Mouse (Mus musculus) MEL (cell line): ENCODE measurements around the gene Ccdc114. TPM values are rescaled to one million over a fixed set of nuclear protein-coding genes. Genes with fewer than 3 reads are reported as not detected.

Source experiments
- DNase-seq: peaks from one replicate; pipeline ENCODE4 v3.0.0; 2011; ENCODE audit warnings: low read depth, low spot score
- H3K27ac ChIP-seq: 2 replicates; pipeline ENCODE4 v1.5.1; 2012; ENCODE audit warnings: low read depth, mild to moderate bottlenecking, control low read depth, low read length, moderate library complexity; ENCODE audit not compliant: control insufficient read depth
- H3K27me3 ChIP-seq, 2 experiments: fragments of 150-350 bp in 1 of 2; sonication (generic) in 1 of 2; 2 replicates each; pipeline ENCODE4 v1.6.1; 2012; ENCODE audit warnings: low read length in 2 of 2, mild to moderate bottlenecking in 2 of 2, improper control_type of control experiment in 1 of 2, moderate library complexity in 1 of 2; ENCODE audit not compliant: insufficient read depth in 2 of 2, control insufficient read depth in 1 of 2
- H3K36me3 ChIP-seq, 2 experiments: 2 replicates each; pipeline ENCODE4 v1.6.1; 2012 to 2014; ENCODE audit warnings: low read length in 2 of 2, improper control_type of control experiment in 1 of 2, inconsistent platforms in 1 of 2, mild to moderate bottlenecking in 1 of 2; ENCODE audit not compliant: insufficient read depth in 2 of 2, control insufficient read depth in 1 of 2
- H3K4me1 ChIP-seq, 2 experiments: fragments of 150-350 bp in 1 of 2; sonication (generic) in 1 of 2; 2 replicates each; pipeline ENCODE4 v1.6.1; 2012; ENCODE audit warnings: low read length in 2 of 2, improper control_type of control experiment in 1 of 2, mild to moderate bottlenecking in 1 of 2; ENCODE audit not compliant: insufficient read depth in 2 of 2, control insufficient read depth in 1 of 2
- H3K4me3 ChIP-seq, 2 experiments: fragments of 150-350 bp in 1 of 2; sonication (generic) in 1 of 2; 2 replicates each; pipeline ENCODE4 v1.5.1; 2012; ENCODE audit warnings: low read depth in 2 of 2, low read length in 2 of 2, mild to moderate bottlenecking in 2 of 2, moderate library complexity in 2 of 2, control low read depth in 1 of 2, improper control_type of control experiment in 1 of 2; ENCODE audit not compliant: control insufficient read depth in 1 of 2, insufficient read depth in 1 of 2
- H3K79me2 ChIP-seq: 2 replicates; pipeline ENCODE4 v1.6.1; 2012; ENCODE audit warnings: mild to moderate bottlenecking, low read length, moderate library complexity; ENCODE audit not compliant: control insufficient read depth, poor library complexity, insufficient read depth
- H3K9ac ChIP-seq: 2 replicates; pipeline ENCODE4 v1.6.1; 2012; ENCODE audit warnings: low read depth, mild to moderate bottlenecking, control low read depth, low read length, moderate library complexity; ENCODE audit not compliant: control insufficient read depth, poor library complexity, severe bottlenecking
- H3K9me3 ChIP-seq: fragments of 150-350 bp; sonication (generic); replicated peaks from 2 replicates; pipeline ENCODE4 v1.6.1; 2012; ENCODE audit warnings: mild to moderate bottlenecking, low read length, improper control_type of control experiment, moderate library complexity; ENCODE audit not compliant: insufficient read depth
- BHLHE40 ChIP-seq: IDR thresholded peaks from 2 replicates; pipeline ENCODE4 v1.6.1; 2012; ENCODE audit warnings: low read depth, mild to moderate bottlenecking, inconsistent platforms, low read length, improper control_type of control experiment, borderline replicate concordance
- CHD1 ChIP-seq: IDR thresholded peaks from 2 replicates; pipeline ENCODE4 v1.6.1; 2012; ENCODE audit warnings: low read depth, mild to moderate bottlenecking, inconsistent platforms, low read length, improper control_type of control experiment
- CHD2 ChIP-seq: IDR thresholded peaks from 2 replicates; pipeline ENCODE4 v1.6.1; 2011; ENCODE audit warnings: low read length, improper control_type of control experiment
- CTCF ChIP-seq, 3 experiments: IDR thresholded peaks in 2 of 3; conservative IDR thresholded peaks in 1 of 3; 2 replicates each; pipeline ENCODE4 v1.5.1; 2011 to 2012; ENCODE audit warnings: low read length in 3 of 3, low read depth in 2 of 3, mild to moderate bottlenecking in 2 of 3, improper control_type of control experiment in 1 of 3, inconsistent platforms in 1 of 3, mixed read lengths in 1 of 3, moderate library complexity in 1 of 3; ENCODE audit not compliant: control insufficient read depth in 1 of 3, insufficient read depth in 1 of 3, poor library complexity in 1 of 3, severe bottlenecking in 1 of 3
- E2F4 ChIP-seq: IDR thresholded peaks from 2 replicates; pipeline ENCODE4 v1.6.1; 2011; ENCODE audit warnings: low read depth, low read length, improper control_type of control experiment, borderline replicate concordance
- EP300 ChIP-seq, 2 experiments: IDR thresholded peaks; 2 replicates each; pipeline ENCODE4 v1.6.1; 2011; ENCODE audit warnings: improper control_type of control experiment in 2 of 2, low read length in 2 of 2, low read depth in 1 of 2, mild to moderate bottlenecking in 1 of 2
- GABPA ChIP-seq: IDR thresholded peaks from 2 replicates; pipeline ENCODE4 v1.6.1; 2012; ENCODE audit warnings: low read depth, mild to moderate bottlenecking, inconsistent platforms, low read length, improper control_type of control experiment, moderate library complexity
- GATA1 ChIP-seq: IDR thresholded peaks from 2 replicates; pipeline ENCODE4 v1.6.1; 2011; ENCODE audit warnings: low read depth, low read length, improper control_type of control experiment
- HCFC1 ChIP-seq: IDR thresholded peaks from 2 replicates; pipeline ENCODE4 v1.6.1; 2012; ENCODE audit warnings: low read depth, mild to moderate bottlenecking, inconsistent platforms, low read length, improper control_type of control experiment, moderate library complexity
- KAT2A ChIP-seq: conservative IDR thresholded peaks from 2 replicates; pipeline ENCODE4 v1.6.1; 2012; ENCODE audit warnings: low read depth, low read length, improper control_type of control experiment, inconsistent platforms
- MAFK ChIP-seq: IDR thresholded peaks from 2 replicates; pipeline ENCODE4 v1.6.1; 2011; ENCODE audit warnings: low read depth, mild to moderate bottlenecking, low read length, improper control_type of control experiment, borderline replicate concordance
- MAX ChIP-seq: IDR thresholded peaks from 2 replicates; pipeline ENCODE4 v1.6.1; 2011; ENCODE audit warnings: low read length, improper control_type of control experiment
- MEF2A ChIP-seq: IDR thresholded peaks from 2 replicates; pipeline ENCODE4 v1.6.1; 2014; ENCODE audit warnings: low read depth, mild to moderate bottlenecking, inconsistent platforms, low read length, improper control_type of control experiment; ENCODE audit not compliant: poor library complexity, insufficient replicate concordance, severe bottlenecking; ENCODE audit errors: extremely low read depth
- MXI1 ChIP-seq: IDR thresholded peaks from 2 replicates; pipeline ENCODE4 v1.6.1; 2011; ENCODE audit warnings: mild to moderate bottlenecking, low read depth, low read length, improper control_type of control experiment
- POLR2A ChIP-seq, 2 experiments: IDR thresholded peaks; 2 replicates each; pipeline ENCODE4 v1.6.1; 2011 to 2012; ENCODE audit warnings: low read length in 2 of 2, mild to moderate bottlenecking in 2 of 2, control low read depth in 1 of 2, improper control_type of control experiment in 1 of 2, low read depth in 1 of 2, moderate library complexity in 1 of 2; ENCODE audit not compliant: control insufficient read depth in 1 of 2, insufficient read depth in 1 of 2, poor library complexity in 1 of 2
- POLR2AphosphoS5 ChIP-seq: IDR thresholded peaks from 2 replicates; pipeline ENCODE4 v1.6.1; 2012; ENCODE audit warnings: low read depth, borderline replicate concordance, mild to moderate bottlenecking, inconsistent platforms, low read length, moderate library complexity, mixed read lengths
- SIN3A ChIP-seq: IDR thresholded peaks from 2 replicates; pipeline ENCODE4 v1.6.1; 2012; ENCODE audit warnings: low read length, improper control_type of control experiment, inconsistent platforms
- SMC3 ChIP-seq: IDR thresholded peaks from 2 replicates; pipeline ENCODE4 v1.6.1; 2011; ENCODE audit warnings: low read depth, low read length, improper control_type of control experiment
- TBP ChIP-seq: IDR thresholded peaks from 2 replicates; pipeline ENCODE4 v1.8.0; 2011; ENCODE audit warnings: low read depth, low read length, improper control_type of control experiment
- TCF12 ChIP-seq: IDR thresholded peaks from 2 replicates; pipeline ENCODE4 v1.6.1; 2014; ENCODE audit warnings: low read depth, mild to moderate bottlenecking, inconsistent platforms, low read length, improper control_type of control experiment, moderate library complexity
- UBTF ChIP-seq: IDR thresholded peaks from 2 replicates; pipeline ENCODE4 v1.6.1; 2012; ENCODE audit warnings: low read depth, mild to moderate bottlenecking, inconsistent platforms, low read length, improper control_type of control experiment, moderate library complexity, borderline replicate concordance; ENCODE audit not compliant: insufficient read depth
- ZKSCAN1 ChIP-seq: IDR thresholded peaks from 2 replicates; pipeline ENCODE4 v1.6.1; 2012; ENCODE audit warnings: low read depth, mild to moderate bottlenecking, inconsistent platforms, low read length, improper control_type of control experiment, moderate library complexity
- ZMIZ1 ChIP-seq: IDR thresholded peaks from 2 replicates; pipeline ENCODE4 v1.6.1; 2012; ENCODE audit warnings: low read depth, mild to moderate bottlenecking, inconsistent platforms, low read length, improper control_type of control experiment, moderate library complexity
- ZNF384 ChIP-seq: IDR thresholded peaks from 2 replicates; pipeline ENCODE4 v1.6.1; 2012; ENCODE audit warnings: low read depth, mild to moderate bottlenecking, inconsistent platforms, low read length, improper control_type of control experiment
- polyA plus RNA-seq, 2 experiments: library from polyadenylated mRNA; stranded (reverse) in 1 of 2; unstranded in 1 of 2; fragments of >175 nt in 1 of 2; fragments of >200 nt in 1 of 2; gene quantifications; 2 replicates each; pipeline versions ENCODE4 v1.2.1 to v1.2.4; 2012; ENCODE audit warnings: low replicate concordance in 2 of 2, low read depth in 1 of 2; ENCODE audit not compliant: insufficient read length in 2 of 2, insufficient read depth in 1 of 2, missing spikeins in 1 of 2
- total RNA-seq: library from RNA; depleted of rRNA; stranded (reverse); fragments of 300-350 nt; gene quantifications from 2 replicates; pipeline ENCODE4 v1.2.3, GENCODE M21; 2012

The Ccdc114 gene
- total and polyA plus RNA-seq, 3 experiments, result 0.15 to 0.24 TPM; not detected in 1

GRCm38 (mm10) chr7:45917004-45917704, 6.7 kb upstream of the Ccdc114 start:
- Histone ChIP-seq H3K9ac (no peak overlapping the region), H3K27me3 (no peaks in the 10 kb centered on the region), H3K36me3 (peaks cover 0 to 7% of the 10 kb centered on the region in 2 experiments; a peak in 2 of 4 replicates), H3K4me3 (no peak overlapping the region), H3K9me3 (no peaks in the 10 kb centered on the region), H3K4me1 (peaks cover 5 to 13% of the 10 kb centered on the region in 2 experiments; a peak in 3 of 4 replicates), H3K27ac (no peak overlapping the region), H3K79me2 (0 out of 2 replicates have a peak, but pooled peaks cover 3% of the 10 kb centered on the region)
- TF ChIP-seq CHD1 (no peak), HCFC1 (no peak), MXI1 (no peak), SMC3 (no peak), TBP (no peak), GABPA (no peak), CTCF (IDR thresholded peaks at IDR 0.05 in 2 of 3, conservative IDR thresholded peaks at IDR 0.05 in 1 of 3; ENCODE audit: control insufficient read depth in 1 of 3, insufficient read depth in 1 of 3, low read depth in 2 of 3, low read length in 3 of 3, poor library complexity in 1 of 3, severe bottlenecking in 1 of 3) (no peak), CHD2 (no peak), E2F4 (no peak), GATA1 (no peak), BHLHE40 (no peak), POLR2A (IDR thresholded peaks at IDR 0.05; ENCODE audit: control insufficient read depth in 1 of 2, insufficient read depth in 1 of 2, low read depth in 1 of 2, low read length in 2 of 2, poor library complexity in 1 of 2) (no peak), EP300 (IDR thresholded peaks at IDR 0.05; ENCODE audit: low read depth in 1 of 2, low read length in 2 of 2) (no peak), POLR2AphosphoS5 (no peak), KAT2A (no peak)
- DNase-seq, result no peak

GRCm38 (mm10) chr7:45917926-45918325, 5.9 kb upstream of the Ccdc114 start:
- H3K4me3 ChIP-seq, result no peak overlapping the region
- no peak for DNase-seq
- no peaks in the 10 kb centered on the region for H3K27me3 ChIP-seq
- no peak overlapping the region for H3K9ac ChIP-seq
- H3K4me1 ChIP-seq, result peaks cover 8 to 19% of the 10 kb centered on the region in 2 experiments
- 0 out of 2 replicates have a peak, but pooled peaks cover 3% of the 10 kb centered on the region for H3K79me2 ChIP-seq
- H3K27ac ChIP-seq, result no peak overlapping the region
- TF ChIP-seq SIN3A, result no peak
- TF ChIP-seq UBTF, result no peak
- no peak for TF ChIP-seq CHD2
- no peak for TF ChIP-seq ZKSCAN1
- TF ChIP-seq MXI1, result no peak
- no peak for TF ChIP-seq EP300 (IDR thresholded peaks at IDR 0.05; ENCODE audit: low read depth in 1 of 2, low read length in 2 of 2)
- TF ChIP-seq TCF12, result no peak
- TF ChIP-seq BHLHE40, result no peak
- no peak for TF ChIP-seq MAFK
- no peak for TF ChIP-seq ZNF384
- no peak for TF ChIP-seq MAX
- TF ChIP-seq POLR2AphosphoS5, result no peak
- TF ChIP-seq MEF2A, result no peak
- no peak for TF ChIP-seq SMC3
- TF ChIP-seq ZMIZ1, result no peak
- peaks cover 0 to 13% of the 10 kb centered on the region in 2 experiments; a peak in 2 of 4 replicates for H3K36me3 ChIP-seq
- no peaks in the 10 kb centered on the region for H3K9me3 ChIP-seq
